Mouse (Mus musculus) 416B (cell line): ENCODE data around the gene Ifi27l2b.

Source experiments
- DNase-seq: peaks from one replicate; pipeline ENCODE4 v3.0.0; 2011; ENCODE audit warnings: low read depth

Ifi27l2b gene

DNA sequence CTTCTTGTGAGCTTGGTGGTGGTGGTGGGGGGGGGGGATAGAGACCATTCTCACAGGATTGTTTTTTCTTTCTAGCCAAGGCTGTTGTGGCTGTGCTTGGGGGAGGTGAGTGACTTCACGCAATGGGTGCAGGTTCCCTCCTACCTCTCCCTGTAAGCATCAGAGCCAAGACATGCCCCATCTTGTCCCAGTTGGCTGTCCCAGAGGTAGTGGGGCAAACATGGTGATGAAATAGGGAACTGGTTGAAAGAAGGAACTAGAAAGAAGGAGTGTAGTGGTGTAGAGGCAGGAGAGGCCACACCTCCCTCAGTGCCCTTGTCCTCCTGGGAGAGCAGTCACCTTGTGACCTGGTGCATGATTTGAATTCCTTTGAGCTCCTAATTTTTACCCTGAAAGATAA is 19.4 kb downstream of the Ifi27l2b start:
- DNase-seq = no peak

DNA sequence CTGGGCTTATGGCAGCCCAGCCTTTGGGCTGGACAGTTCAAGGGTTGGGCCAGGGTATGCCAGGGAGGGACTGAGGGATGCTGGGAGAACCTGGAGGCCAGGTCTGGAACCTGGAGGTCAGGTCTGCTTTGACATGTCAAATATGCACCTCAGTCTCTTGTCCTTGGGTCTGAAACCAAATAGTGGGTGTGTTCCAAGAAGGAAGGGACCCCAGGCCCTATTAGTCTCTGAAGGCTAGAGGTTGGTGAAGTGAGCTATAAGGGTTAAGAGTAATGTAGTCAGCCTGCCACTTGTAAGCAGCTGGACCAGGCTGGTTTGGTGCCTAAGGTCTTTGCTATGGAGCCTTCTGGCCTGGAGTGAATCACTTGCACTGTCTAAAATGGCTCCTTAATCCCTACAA is 22.2 kb downstream of the Ifi27l2b start:
- DNase-seq = no peak

DNA sequence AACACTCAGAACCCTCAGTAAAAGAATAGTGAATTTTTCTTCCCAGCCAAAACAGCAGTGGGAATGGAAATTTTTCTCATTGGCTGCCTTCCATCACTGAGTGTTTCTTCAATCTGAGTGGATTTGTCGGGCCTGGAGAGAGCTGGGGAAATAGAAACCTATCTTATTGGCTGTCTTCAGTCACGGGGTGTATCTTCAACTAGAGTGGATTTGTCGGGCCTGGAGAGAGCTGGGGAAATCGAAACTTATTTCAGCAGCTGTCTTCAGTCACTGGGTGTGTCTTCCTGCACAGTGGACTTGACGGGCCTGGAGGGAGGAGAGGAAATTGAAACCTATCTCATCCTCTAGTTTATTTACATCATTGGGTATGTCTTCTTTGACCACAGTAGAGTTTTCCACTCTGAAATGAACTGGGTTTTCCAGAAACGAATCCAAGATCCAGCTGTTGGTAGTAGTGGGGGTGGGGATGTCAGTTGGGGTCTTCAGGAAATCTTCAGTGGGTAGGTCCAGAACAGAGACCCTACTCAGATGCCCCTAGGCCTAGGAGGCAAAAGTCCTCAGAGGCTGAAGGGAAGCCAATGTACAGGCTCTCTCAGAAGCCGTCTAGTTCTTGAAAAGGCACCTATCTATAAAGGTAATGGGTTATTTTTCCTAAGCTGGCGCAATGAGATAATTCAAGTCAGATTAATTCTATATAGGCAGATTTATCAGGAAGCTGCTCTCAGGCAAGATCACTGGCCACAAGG is 22.9 kb downstream of the Ifi27l2b start, which contains the start of gene Ifi27:
Gene Ifi27, plus strand, starts transcription at position 226 of the 746 bp plus-strand sequence.
- peak; percentile 95 for DNase-seq

DNA sequence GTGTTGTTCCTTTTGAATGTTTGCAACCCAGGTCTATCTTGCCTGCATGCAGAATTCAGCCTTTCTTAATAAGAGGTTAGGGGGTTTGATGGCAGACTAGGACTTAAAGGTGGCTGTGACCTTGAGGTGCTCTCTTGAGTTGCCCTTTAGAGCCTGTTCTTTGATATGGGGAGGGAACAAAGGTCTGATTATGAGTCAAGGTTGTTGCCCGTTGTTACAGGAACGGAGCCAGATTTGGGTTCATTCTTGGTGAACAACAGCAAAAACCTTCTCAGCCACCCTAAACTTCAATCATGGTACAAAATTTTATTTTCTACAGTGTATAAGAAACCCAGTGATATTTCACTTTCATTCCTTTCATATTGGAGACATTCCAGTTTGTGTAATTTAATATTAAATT is 23.6 kb downstream of the Ifi27l2b start:
- no peak for DNase-seq

GRCm38 (mm10) chr12:103426710-103427109 is 30.3 kb downstream of the Ifi27l2b start:
- DNase-seq = no peak

DNA sequence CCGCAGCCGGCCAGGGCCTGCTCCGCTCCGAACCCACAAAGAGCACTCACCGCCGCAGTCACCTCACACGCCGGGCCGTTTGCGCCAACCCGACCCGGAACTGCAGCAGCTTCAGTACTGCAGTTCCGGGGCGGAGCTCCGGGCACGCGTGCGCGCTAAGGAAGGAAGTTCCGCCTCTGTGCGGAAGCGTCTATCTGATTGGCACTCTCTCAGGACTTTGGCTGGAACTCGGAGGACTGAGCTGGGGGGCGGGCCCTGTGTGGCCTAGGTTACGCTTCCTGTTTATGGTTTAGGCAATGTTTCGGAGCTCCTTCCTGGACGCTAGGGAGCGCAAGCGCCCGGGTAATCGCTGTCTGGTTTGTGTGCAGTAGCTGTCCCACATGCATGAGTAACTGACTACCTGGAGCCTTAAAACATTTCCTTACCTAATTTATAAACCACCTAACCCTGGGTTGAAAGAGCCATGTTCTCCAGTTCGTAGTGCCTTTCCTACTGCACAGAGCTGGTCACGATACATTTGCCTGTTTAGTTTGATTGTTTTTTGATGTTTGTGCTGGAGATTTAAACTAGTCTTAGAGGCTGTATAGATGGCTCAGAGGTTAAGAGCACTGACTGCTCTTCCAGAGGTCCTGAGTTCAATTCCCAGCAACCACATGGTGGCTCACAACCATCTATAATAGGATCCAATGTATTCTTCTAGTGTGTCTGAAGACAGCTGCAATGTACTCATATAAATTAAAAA is 31.1 kb downstream of the Ifi27l2b start, which contains the start of gene Ddx24:
Gene Ddx24, minus strand, starts transcription at position 102 of the 742 bp plus-strand sequence.
- peak; percentile 99 for DNase-seq

DNA sequence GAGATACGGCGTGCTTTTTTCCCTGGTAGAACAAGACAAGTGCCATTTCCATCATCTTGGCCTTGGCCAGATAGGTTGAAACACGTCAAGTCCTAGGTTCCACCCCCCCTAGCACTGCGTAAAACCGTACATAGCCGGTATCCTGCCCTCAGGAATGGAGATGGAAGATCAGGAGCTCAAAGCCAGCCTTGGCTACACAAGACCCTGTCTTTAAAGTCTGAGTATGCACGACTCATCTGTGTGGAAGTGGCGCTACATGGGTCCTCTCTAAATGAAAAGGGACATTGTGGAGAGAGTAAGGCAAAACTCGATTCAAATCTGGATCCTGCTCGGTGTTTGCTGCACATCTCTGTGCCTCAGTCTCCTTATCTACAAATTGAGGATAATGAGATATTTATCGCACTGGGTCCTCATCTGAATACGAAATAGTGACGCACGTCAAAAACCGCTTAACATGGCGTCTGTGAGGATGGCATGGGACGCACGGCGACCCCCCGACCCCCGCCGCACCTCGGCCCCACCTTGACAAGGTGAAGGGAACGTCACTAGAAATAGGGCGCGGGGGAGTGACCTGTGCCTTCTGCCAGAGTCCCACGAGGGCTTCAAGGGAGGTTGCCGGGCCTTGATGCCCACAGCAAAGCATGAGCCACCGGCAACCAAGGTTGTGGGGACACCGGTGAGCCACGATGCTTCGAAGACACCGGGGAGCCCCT is 31.9 kb downstream of the Ifi27l2b start:
- no peak for DNase-seq

- no peak for DNase-seq
These were observed 48.9 kb downstream of the Ifi27l2b start for GRCm38 (mm10) chr12:103408144-103408543.

DNA sequence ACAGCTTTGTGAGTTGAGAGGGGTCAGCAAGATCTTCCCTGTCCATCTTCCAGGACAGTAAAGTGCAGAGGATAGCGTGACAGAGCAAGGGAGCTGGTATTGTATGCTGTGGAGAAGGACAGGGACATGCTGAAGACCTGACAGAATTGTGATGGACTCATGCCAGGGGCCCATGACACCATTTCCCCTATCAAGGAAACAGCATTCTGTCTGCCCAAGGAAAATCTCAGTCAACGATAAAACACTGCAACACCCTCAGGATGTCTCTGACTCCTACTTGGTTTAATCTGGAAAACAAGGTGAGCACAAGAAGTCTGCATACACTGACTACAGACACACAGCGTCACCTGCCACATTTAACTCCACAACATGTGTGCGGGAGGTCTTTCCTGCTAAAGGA is 49.3 kb downstream of the Ifi27l2b start, which contains the start of gene 9330161L09Rik:
Gene 9330161L09Rik, minus strand, starts transcription at position 101 of the 400 bp plus-strand sequence.
- no peak for DNase-seq

- DNase-seq = no peak
These were observed 52.9 kb downstream of the Ifi27l2b start for GRCm38 (mm10) chr12:103404131-103404530.
